Mouse (Mus musculus): Measurements from ENCODE around the gene Kif5a. TPM values are rescaled to one million over a fixed set of nuclear protein-coding genes. Genes with fewer than 3 reads are reported as not detected.
A peak's percentile ranks its signal among the peaks of the same experiment; 100 is the strongest.

The Kif5a gene
- polyA plus RNA-seq, 1 experiment from 2014 or later = 103 TPM

DNA sequence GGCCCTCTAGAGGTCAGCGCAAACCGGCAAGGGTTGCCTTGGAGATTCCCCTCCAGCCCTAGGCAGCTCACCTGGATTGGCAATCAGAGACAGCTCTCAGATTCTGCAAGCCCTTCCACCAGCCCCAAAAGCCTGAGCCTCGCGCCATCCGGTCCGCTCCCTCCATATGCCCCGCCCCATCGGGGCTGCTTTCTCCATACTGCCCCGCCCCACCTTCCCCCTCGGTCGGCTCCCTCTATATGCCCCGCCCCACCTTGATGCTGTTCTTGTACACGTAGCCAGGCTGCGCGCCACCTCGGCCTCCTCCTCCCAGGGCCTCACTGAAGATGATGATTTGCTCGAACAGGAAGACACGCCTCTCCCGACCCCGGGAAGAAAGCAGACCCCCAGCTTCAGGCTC is 79.4 kb downstream of the Kif5a start:
- peaks cover 33% of the 10 kb centered on the region for H3K4me1 ChIP-seq
- no peaks in the 10 kb centered on the region for H3K36me3 ChIP-seq (replicated peaks)
- peaks cover 27% of the 10 kb centered on the region for H3K27me3 ChIP-seq (replicated peaks)
- no peaks in the 10 kb centered on the region for H3K9me3 ChIP-seq
- H3K4me3 ChIP-seq = no peak overlapping the region
- H3K27ac ChIP-seq = no peak overlapping the region
- no peak for ATAC-seq (replicated peaks)
- H3K4me2 ChIP-seq = peak overlapping the region; percentile 34
- H3K9ac ChIP-seq = no peak overlapping the region
- WGBS = 19% methylated on average over 20 of the region's 20 CpGs

DNA sequence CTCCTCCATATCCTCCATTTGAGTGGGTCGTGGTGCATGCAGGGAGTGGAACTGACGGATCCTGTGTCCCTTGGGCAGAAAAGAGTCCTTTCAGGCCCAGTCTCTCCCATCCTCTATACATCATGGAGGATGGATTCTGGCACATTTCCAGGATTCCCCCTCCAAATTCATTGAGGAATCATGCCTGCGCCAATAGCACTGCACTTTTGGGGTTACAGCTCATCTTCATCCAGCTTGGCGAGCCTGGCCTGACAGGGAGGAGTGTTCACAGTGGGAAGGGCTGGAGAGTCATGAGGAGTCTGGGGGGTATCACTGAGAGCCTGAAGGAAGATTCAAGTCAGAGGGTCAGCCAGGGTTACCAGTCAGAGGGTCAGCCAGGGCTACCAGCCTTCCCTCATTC is 80.5 kb downstream of the Kif5a start:
- 87% methylated on average over 4 of the region's 4 CpGs for WGBS
- no peak overlapping the region for H3K4me2 ChIP-seq
- ATAC-seq (replicated peaks) = no peak
- no peak overlapping the region for H3K9ac ChIP-seq
- no peak overlapping the region for H3K27ac ChIP-seq
- peaks cover 38% of the 10 kb centered on the region for H3K27me3 ChIP-seq (replicated peaks)
- H3K36me3 ChIP-seq (replicated peaks) = no peaks in the 10 kb centered on the region
- H3K9me3 ChIP-seq = no peaks in the 10 kb centered on the region
- H3K4me3 ChIP-seq = no peak overlapping the region
- peaks cover 36% of the 10 kb centered on the region for H3K4me1 ChIP-seq

DNA sequence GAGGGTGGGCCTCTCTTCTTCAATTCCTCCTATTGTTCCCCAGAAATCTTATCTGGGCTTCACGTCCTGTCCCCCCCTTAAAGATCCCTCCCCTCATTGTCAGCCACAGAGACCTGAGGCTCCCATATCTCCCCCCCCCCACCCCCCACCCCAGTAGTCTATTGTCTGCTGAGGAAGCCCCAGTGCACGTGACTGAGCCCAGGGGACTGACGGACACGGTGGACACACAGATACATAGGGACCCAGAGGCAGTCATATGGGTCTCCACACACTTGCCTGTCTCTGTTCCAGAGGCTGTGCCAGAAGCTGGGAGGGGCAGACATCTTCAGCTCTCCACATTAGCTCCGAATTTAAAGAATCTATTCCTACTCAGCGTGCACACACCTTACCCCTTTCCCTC is 81.6 kb downstream of the Kif5a start:
- H3K27me3 ChIP-seq (replicated peaks) = peaks cover 44% of the 10 kb centered on the region
- H3K36me3 ChIP-seq (replicated peaks) = no peaks in the 10 kb centered on the region
- 57% methylated on average over 6 of the region's 6 CpGs for WGBS

DNA sequence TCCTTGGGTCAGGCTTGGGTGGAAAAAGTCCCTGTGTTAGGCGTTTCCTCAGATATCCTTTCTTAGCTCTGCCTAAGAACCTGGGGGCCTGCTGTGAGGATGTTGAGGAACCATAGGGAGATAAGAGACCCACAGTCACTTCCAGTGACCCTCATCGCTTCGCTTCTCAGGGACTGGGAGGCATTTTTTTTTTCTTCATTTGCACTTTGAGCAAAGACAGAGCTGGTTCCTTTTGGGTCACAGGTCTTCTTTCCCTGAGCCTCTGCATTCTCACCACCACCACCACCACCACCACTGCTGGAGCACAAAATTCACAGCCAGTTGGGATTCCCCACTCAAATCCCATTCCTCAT is 82.5 kb downstream of the Kif5a start:
- peaks cover 37% of the 10 kb centered on the region for H3K4me1 ChIP-seq
- H3K4me3 ChIP-seq = no peak overlapping the region
- H3K9ac ChIP-seq = no peak overlapping the region
- WGBS = 29% methylated on average over 3 of the region's 3 CpGs
- no peak for ATAC-seq (replicated peaks)
- no peaks in the 10 kb centered on the region for H3K9me3 ChIP-seq
- H3K4me2 ChIP-seq = 0 out of 2 replicates have a peak overlapping the region, but pooled peaks have one; percentile 41
- H3K36me3 ChIP-seq (replicated peaks) = no peaks in the 10 kb centered on the region
- H3K27me3 ChIP-seq (replicated peaks) = peaks cover 53% of the 10 kb centered on the region
- H3K27ac ChIP-seq = no peak overlapping the region

More for the DNA sequence above, 81.6 kb downstream of the Kif5a start:
- no peak overlapping the region for H3K4me3 ChIP-seq
- H3K4me2 ChIP-seq = no peak overlapping the region
- no peak overlapping the region for H3K9ac ChIP-seq
- peaks cover 37% of the 10 kb centered on the region for H3K4me1 ChIP-seq
- no peak for ATAC-seq (replicated peaks)
- no peaks in the 10 kb centered on the region for H3K9me3 ChIP-seq
- H3K27ac ChIP-seq = no peak overlapping the region

DNA sequence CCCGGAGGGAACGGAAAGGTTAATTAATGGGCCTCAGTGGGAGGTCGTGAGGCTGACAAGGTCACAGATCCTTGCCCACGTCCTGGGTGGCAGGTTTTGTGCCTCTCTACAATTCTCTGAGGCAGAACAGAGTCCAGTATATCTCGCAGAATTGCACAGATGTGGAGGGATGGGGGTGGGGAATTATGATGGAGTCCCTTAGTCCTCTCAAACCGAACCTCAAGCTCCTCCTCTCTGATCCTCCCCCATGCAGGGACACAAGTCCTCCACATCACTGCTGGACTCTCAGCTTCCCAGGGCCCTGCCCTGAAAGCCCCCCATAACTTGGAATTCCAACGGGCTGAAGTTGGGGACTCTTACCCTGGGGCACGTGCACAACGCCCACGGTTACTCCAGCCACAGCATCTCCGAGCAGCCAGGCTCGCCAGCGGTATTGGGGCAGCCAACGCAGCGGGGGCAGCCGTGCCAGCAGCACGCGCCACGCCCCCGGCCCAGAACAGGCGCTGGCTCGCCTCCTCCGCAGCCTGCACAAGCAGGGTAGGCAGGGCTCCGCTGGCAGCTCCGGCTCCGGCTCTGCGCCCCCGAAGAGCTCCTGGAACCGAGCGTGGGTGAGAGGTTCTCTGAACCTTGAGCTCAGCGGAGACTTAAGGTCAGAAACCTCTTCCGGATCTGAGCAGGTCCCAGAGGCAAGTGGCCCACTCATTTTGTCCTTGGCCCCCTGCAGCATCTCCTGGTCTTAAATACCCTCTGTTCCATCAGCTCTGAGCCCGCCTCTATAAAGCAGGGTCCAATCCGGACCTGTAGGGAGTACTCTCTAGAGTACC is 83.1 kb downstream of the Kif5a start, which contains the start of gene Slc26a10:
Slc26a10 (minus strand) TSS at position 775 of the 824 bp plus-strand sequence.
- ATAC-seq (replicated peaks) = no peak

DNA sequence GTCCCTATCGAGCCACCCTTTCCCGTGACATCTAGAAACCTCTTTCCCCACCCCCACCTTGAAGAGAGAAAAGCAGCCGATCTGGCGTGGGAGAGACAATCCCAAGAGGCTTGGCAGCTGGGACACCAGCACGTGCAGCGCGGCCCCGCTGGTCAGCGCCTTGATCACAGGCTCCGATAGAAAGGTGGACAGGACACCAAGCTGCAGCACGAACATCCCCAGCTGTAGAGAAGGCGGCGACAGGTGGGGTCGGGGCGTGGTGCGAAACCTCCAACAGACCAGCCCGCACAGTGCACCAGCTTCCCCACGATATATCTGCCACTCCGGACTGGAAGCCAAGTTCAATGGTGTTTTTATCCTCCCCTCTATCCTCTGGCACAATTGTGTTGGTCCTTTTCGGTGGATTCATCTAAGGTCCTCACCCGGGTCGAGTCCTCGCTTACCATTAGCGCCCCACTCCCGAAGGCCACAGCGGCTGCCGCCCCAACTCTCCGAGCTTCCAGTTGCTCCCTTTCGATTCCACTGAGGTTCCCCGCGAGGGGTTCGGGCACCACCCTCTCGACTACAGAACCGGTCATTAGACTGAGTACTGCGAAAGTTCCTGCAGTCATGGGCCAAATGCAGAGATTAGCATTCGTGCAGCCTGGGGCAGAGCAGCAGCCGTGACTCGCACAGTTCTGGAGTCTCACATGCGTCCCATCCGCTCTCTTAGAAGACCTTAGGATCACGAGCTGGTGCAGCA is 84.7 kb downstream of the Kif5a start:
- 3% methylated on average over 41 of the region's 41 CpGs for WGBS
- H3K4me1 ChIP-seq = peaks cover 27% of the 10 kb centered on the region
- peaks cover 58% of the 10 kb centered on the region for H3K27me3 ChIP-seq (replicated peaks)
- no peak overlapping the region for H3K27ac ChIP-seq
- 0 out of 2 replicates have a peak overlapping the region, but pooled peaks have one; percentile 10 for H3K9ac ChIP-seq
- H3K4me2 ChIP-seq = peak overlapping the region; percentile 39
- 0 out of 2 replicates have a peak, but pooled peaks have one; percentile 18 for ATAC-seq (replicated peaks)
- H3K9me3 ChIP-seq = no peaks in the 10 kb centered on the region
- H3K4me3 ChIP-seq = peak overlapping the region; percentile 22
- H3K36me3 ChIP-seq (replicated peaks) = no peaks in the 10 kb centered on the region

More for the DNA sequence above, 83.1 kb downstream of the Kif5a start, which contains the start of gene Slc26a10:
- Histone ChIP-seq H3K9me3 (no peaks in the 10 kb centered on the region), H3K27ac (no peak within 1 kb of the TSS), H3K27me3 (replicated peaks) (peaks cover 58% of the 10 kb centered on the region), H3K4me1 (peaks cover 37% of the 10 kb centered on the region), H3K4me2 (peak within 1 kb of the TSS; percentile 41), H3K36me3 (replicated peaks) (no peaks in the 10 kb centered on the region), H3K4me3 (peak within 1 kb of the TSS; percentile 6; the same call in 1 of the 2 replicates), H3K9ac (peak within 1 kb of the TSS; percentile 5; the same call in 1 of the 2 replicates)
- under 1% methylated on average over 34 of the region's 34 CpGs for WGBS

DNA sequence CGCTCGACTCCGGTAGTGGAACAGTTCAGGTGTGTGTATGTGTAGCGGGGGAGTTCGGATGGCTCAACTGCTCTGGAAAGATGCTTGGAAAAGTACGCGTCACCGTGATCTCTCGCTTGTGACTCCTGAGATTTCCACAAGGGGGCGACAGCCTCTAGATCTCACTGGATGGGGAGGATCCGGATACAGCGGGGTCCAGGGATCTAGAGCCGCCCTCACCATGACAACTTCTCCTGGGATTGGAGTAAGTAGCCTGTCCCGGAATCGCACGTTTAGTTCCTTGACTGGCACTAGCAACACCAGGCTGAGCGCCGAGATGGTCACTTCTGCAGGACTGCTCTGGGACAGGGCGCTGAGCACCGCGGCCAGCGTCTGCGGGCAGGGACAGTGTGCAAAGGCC is 85.4 kb downstream of the Kif5a start:
- Histone ChIP-seq H3K4me3 (peak overlapping the region; percentile 22), H3K4me2 (peak overlapping the region; percentile 39), H3K27ac (no peak overlapping the region), H3K9ac (no peak overlapping the region), H3K27me3 (replicated peaks) (peaks cover 61% of the 10 kb centered on the region), H3K36me3 (replicated peaks) (no peaks in the 10 kb centered on the region), H3K4me1 (peaks cover 24% of the 10 kb centered on the region), H3K9me3 (no peaks in the 10 kb centered on the region)
- peak; percentile 51 for ATAC-seq (replicated peaks)
- 1% methylated on average over 23 of the region's 23 CpGs for WGBS

DNA sequence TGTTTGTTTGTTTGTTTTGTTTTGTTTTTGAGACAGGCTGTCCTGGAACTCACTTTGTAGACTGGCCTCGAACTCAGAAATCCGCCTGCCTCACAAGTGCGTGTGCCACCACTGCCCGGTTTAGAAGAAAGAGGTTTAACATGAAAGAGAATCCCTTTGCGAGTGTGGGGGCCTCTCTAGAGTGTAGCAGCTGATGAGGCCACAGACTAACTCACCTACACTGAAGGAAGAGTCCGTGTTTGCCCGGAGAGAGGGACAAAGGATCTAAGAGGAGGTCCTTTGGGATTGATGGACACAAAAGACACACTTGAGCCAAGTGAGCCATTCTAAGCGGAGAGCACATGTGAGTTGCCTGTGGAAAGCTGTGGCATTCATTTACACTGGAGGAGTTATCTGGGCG is 85.9 kb downstream of the Kif5a start:
- no peak overlapping the region for H3K4me3 ChIP-seq
- ATAC-seq (replicated peaks) = no peak
- no peak overlapping the region for H3K9ac ChIP-seq
- H3K9me3 ChIP-seq = no peaks in the 10 kb centered on the region
- H3K36me3 ChIP-seq (replicated peaks) = no peaks in the 10 kb centered on the region
- peaks cover 63% of the 10 kb centered on the region for H3K27me3 ChIP-seq (replicated peaks)
- 17% methylated on average over 9 of the region's 9 CpGs for WGBS
- no peak overlapping the region for H3K27ac ChIP-seq
- peaks cover 24% of the 10 kb centered on the region for H3K4me1 ChIP-seq
- peak overlapping the region; percentile 39; the same call in 1 of the 2 replicates for H3K4me2 ChIP-seq

DNA sequence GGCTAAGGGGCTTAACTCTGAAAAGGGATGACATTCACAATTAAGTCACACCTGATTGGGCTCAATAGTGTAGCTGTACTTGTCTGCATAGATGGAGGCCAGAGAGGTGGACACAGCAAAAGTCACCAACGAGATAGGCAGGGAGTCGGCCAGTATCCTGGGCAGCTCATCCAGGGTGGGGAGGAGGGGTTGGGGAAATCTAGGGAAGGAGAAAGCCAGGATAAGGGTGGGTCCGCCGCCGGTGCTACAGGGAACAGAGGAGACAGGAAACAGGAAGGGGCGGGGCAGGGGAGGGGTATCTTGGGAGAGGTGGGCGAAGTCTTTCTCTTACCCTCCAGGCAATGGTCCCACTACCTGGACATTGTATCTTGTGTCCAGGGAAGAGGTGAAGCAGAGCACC is 86.4 kb downstream of the Kif5a start:
- Histone ChIP-seq H3K9ac (no peak overlapping the region), H3K4me3 (no peak overlapping the region), H3K36me3 (replicated peaks) (no peaks in the 10 kb centered on the region), H3K4me2 (no peak overlapping the region), H3K27me3 (replicated peaks) (peaks cover 68% of the 10 kb centered on the region), H3K9me3 (no peaks in the 10 kb centered on the region), H3K4me1 (peaks cover 24% of the 10 kb centered on the region), H3K27ac (no peak overlapping the region)
- no peak for ATAC-seq (replicated peaks)
- 6% methylated on average over 7 of the region's 7 CpGs for WGBS

DNA sequence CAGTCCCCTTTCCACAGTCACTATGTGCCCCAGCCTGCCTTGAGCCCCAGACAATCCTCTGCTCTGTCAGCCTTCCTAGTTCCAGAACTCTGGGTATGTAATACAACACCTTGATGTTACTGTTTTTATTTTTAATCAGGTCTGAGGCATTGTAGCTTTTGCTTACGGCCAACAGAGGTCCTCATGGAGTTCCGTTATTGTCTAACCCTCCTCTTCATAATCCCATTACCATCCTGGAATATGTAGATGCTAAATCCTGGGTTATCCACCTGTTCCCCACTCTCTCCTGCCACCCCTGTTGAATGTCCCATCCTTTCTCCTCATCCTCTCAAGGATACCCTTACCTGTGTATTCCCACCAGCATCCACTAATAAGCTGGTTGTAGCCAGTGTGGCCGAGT is 86.9 kb downstream of the Kif5a start:
- 24% methylated on average over 3 of the region's 3 CpGs for WGBS
- peaks cover 70% of the 10 kb centered on the region for H3K27me3 ChIP-seq (replicated peaks)
- H3K4me1 ChIP-seq = peaks cover 24% of the 10 kb centered on the region
- H3K4me2 ChIP-seq = no peak overlapping the region
- H3K9ac ChIP-seq = no peak overlapping the region
- H3K36me3 ChIP-seq (replicated peaks) = no peaks in the 10 kb centered on the region
- no peaks in the 10 kb centered on the region for H3K9me3 ChIP-seq
- H3K27ac ChIP-seq = no peak overlapping the region
- ATAC-seq (replicated peaks) = no peak
- H3K4me3 ChIP-seq = no peak overlapping the region
